Mouse (Mus musculus) CD4-positive helper T cell, adult 2 months (primary cell): ENCODE data around the gene Nnmt.

Experiments used
- DNase-seq: peaks from one replicate; pipeline ENCODE4 v3.0.0-alpha.2; 2012; ENCODE audit warnings: low read depth, missing footprints, low spot score

Gene Nnmt

DNA sequence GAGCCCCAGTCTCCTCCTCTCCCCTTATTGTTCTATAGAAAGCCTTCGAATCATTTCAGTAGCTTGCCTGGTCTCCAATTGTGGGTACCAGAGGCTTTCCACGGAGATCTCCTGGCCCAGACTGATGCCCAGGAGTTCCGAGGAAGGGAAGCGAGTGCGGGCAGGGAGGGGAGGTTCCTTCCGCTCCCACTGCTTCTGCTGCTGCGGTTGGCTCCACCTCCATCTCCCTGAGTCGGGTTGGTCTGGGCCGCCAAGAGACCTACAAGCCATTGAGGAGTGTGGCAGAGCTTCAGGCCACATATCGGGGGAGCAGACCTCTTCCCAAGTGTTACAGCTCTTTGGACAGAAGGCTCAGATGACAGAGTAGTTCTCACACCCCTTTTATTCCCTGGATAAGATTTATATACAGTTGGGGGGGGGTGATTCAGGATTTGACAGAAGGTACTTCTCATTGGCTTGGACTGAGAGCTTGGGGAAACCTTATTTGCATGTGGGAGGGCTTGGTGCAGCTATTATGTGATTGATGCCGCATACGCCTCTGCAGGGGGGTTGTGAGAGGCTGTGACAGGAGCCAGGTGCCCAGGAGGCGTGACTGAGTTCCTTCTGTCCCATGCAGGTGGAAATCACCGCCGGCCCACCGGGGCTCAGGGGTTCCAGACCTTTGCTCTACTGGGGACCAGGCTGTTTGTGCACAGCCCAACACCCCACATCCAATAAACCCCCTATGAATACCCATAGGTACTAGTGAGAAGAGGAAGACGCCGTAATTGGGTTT lies 30.8 kb upstream of the Nnmt start:
- no peak for DNase-seq

DNA sequence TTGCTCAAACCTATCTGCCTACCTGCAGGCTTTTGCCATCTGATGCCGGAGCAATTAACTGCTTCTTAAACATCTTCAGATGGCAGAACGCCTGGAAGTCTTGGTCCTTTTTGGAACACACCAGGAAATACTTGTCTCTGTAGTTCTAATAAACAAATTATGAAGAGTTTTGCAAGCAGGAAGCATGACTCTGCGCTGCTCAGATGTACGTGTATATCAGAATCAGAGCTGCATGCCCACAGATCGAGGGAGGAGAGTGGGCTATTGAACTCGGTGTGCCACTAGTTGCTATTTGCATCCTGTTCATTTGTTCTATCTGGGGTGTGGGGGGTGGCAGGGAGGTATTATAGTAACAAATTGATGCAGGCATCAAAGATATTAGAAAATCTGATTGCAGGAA lies 28.2 kb upstream of the Nnmt start:
- no peak for DNase-seq

DNA sequence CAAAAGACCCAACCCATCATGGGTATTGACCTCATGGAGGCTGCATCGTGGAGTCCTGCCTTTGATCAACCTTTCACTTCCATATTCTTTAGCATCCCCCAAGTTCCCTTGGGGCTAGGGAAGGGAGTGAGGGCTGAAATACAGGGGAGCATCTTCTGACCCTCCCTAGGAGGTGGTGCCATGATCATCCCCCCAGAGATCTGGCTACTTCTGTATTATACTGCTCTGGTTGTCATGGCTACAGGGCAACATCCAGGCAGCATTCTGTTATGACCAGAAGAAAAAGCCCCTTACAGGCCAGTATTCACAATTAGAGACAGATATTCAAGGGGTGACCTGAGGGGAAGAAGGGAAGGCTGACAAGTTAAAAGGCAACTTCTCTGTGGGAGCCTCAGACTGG lies 14.3 kb upstream of the Nnmt start:
- no peak for DNase-seq

DNA sequence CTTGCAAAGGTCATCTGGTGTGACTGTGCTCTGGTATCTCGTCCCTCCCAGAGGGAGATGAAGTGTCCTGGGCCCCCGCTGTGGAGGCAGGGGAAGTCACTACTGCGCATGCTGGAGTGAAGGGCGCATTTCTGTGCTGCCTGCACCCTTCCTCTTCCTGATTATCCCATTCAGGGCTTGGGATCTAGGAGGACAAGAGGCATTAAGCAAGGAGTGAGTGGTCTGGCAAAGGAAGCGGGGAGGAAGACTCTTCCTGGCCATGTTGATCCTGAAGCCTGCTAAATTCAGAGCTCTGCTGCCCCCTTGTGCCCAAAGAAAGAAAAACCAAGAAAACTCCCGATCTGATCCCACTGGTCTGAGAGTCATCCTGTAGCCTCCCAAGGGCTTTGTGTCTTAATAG lies 13.6 kb upstream of the Nnmt start:
- DNase-seq, result peak; percentile 48

DNA sequence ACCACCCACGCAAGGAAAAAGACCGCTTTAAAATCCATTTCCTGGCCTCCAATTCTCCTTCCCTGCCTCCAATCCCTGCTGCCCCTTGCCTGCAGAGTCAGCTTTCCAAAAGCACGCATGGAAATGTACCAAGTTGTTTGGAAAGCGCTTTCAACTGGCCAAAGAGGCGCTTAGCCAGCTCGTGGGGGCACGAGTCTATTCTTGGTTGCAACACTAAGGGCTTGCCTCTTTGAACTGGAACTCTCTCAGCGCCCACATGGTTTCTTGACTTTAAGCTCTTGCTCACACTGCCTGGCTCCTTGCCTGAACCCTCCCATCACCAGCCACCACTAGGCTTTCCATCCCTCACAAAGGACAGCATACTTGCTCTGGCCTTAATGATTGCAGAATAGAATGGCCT lies 13.2 kb upstream of the Nnmt start:
- DNase-seq, result no peak

DNA sequence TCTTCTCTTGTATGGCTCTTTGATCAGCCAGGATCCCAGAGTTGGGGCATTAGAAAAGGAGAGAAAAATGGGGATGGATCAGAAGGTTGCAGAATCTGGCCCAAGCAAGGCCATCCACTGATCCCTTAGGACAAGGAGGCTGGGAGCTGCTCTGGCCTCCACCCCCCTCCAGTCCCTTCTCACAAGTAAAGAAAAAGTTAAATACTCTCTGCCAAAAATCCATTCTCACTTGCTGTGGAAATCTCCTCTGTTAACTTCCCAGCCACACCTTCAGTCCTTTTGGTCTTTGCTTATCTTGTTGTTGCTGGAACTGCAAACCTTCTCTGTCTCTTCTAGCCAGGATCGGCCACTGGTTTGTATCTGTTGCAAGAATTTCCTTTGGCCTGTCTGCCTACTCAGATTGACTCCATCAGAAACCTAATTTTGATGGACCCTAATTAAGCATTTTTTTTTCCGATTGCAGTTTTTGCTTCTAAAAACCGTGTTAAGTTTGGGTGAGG lies 12.6 kb upstream of the Nnmt start:
- no peak for DNase-seq

DNA sequence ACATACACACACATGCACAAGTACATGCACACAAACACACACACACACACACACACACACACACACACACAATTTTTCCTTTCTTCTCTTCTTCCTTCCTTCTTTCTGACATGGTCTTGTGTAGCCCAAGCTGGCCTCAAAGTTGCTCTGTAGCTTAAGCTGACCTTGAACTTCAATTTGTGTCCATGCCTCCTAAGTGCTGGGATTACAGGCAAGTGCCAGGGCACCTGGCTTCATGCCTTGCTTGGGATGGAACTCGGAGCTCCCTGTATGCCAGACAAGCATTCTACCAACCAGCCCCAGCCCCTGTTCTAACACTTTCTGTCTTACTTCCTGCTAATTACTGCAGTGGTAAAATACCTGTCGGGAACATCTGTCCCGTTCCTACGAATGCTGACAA lies 8.3 kb upstream of the Nnmt start:
- DNase-seq, result no peak

DNA sequence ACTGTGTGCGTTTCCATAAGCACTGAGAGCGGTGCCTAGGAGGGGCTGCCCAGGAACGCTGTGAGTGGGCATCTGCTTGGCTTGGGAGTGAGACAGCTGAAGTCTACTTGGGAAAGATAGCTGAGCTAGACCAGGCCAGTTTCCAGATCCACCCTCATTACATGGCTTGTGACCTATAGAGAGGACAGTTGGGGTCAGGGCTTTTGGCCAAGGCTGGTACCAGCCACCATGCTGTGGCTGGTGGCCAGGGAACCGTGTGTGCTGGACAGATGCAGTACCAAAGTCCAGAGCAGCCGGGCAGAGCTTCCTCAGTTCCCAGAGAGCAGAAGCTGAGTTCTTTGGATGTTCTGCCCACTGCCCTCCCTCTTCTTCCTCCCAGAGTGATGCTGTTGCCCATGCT lies 7.6 kb upstream of the Nnmt start:
- no peak for DNase-seq

DNA sequence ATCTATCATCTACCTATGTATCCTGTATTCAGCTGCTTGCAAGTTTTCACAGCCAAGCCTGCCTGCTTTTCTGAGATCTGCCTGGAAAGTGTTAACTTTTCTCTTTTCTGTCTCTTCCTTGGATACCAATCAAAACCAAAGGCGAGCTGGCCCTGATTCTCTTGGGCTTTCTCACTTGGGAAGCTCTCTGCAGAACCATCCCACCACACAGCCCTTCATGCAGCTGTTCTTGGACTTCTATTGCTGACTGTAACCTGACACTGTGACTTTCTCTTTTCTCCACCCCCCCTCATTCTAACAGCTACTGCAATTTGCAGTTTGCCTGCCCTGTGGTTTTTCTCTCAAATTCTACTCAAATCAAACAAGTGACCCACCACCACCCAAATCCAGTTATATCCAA lies 6.1 kb upstream of the Nnmt start:
- no peak for DNase-seq

DNA sequence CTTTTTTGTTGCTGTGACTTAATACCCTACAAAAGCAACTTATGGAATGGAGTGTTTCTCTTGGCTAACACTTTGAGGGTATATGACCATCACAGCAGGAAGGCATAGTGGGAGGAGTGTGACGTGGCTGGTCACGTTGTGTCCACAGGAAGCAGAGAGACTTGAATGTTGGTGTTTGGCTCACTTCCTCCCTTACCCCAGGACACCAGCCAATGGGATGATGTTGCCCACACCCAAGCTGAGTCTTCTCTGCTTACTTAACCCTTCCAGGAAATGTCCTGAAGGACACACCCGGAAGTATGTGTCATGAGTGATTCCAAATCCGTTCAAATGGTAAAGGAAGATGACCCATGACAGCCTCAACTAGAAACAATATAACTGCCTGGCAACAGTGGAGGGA lies 4.8 kb upstream of the Nnmt start:
- no peak for DNase-seq

DNA sequence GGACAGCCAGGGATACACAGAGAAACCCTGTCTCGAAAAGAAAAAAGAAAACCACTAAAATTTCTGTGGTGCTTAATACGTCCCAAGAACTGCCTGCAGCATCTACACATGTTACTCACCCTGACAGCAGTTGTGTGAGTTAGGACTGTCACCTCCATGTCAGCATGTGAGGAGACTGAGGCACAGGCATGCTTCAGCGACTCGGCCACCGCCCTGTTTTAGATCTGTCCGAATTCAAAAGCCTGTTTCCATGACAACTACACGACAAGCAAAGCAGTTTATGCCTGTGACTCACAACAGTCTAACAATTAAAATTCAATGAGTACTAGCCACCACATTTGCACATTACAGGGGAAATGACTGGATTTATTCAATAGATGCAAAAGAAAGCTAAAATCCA lies 2.5 kb upstream of the Nnmt start:
- no peak for DNase-seq

DNA sequence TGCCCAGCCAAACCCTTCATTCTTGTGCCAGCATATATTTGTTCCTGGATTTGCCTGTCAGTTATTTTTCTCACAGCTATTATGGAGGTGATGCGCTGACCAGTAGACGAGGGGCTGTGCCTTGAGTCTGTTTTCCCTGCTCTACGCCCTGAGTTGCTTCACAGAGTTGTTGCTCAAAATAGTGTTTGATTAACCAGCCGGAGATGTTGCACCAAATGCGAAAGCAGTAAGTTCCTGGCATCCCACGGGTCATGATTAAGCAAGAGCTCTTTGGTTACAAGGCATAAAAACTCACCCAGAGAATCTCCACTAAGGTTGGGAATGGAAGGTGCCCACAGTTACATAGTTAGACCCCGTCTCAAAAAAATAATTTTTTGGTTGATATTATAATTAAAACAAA lies 1.2 kb upstream of the Nnmt start:
- DNase-seq, result no peak

DNA sequence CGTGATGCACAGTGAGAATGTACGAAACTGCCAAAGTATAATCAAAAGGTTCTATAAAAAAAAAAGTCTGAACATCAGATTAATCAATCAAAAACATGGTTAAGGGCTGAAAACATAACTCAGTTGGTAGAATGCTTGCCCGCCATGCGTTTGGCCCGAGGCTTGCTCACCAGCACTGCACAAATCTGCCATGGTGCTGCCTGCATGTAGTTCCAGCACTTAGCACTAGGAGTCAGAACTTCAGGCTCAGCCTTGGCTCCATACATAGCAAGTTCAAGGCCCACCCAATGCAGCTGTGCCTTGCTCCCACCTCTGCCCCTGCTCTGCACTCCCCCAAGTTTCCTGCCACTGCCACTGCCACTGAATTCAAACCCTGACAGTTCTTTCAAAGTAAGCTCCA lies 744 bp upstream of the Nnmt start:
- DNase-seq, result no peak

DNA sequence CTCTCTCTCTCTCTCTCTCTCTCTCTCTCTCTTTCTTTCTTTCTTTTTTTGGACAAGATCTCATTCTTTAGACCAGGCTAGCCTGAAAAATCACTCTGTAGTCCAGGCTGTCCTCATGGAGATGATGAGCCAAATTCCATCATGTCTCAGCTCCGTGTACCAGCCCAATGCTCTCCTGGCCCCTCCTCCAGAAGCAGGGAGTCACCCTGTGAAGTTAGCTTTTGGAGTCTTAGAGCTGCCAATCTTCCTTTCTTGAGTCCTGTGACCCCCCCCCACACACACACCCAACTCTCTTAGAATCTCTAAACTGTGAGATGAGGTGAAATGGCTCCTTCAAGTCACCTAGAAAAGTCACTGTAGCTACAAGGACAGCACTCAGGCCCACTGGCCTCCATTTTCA lies 727 bp downstream of the Nnmt start:
- no peak for DNase-seq

DNA sequence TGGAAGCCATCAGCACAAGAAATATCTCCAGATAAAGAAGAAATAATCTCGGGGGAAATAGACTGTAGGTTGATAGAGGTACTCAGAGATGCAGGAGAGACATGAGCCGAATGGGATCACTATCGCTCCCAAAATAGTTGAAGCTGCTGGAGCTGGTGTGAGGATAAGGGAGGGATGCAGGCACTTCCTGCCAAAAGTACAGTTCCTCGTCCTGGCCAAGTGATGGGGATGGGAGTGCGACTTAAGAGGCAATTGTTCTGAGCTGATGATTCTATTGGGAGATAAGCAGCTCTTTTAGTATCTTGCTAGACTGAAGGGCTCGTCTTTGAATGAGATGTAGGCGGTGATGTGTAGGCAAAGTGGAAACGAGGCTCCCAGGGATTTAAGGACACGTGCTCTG lies 4.1 kb downstream of the Nnmt start:
- DNase-seq, result no peak

DNA sequence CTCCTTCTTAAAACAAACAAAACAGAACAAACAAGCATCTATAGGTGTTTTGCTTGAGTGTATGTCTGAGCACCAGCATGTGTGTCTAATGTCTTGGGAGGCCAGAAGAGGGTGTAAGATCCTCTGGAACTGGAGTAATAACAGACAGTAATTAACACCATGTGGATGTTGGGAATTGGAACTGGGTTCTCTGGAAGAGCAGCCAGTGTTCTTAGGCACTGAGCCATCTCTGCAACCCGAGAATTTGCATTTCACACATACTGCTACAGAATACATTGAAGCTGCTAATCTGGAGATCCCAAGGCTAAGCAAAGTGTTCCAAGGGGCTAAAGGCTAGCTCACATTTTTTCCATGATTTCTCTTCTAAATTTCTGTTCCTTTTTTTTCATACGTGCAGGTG lies 4.9 kb downstream of the Nnmt start:
- no peak for DNase-seq

DNA sequence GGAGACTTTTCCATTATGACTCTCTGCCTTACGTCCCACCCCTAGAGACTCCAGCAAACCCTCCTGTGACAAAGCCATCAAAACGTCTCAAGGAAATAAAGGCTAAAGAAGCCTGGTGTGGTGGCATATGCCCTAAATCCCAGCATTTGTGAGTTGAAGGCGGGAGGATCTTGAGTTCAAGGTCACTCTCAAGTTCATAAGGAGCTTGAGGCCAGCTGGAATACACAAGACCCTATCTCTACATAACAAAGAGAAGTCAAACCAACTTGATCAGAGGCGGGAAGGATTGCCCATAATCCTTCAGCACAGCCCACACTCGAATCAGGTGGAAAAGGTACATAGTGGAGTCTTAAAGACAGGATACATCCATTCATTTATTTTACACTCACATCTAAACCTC lies 7.5 kb downstream of the Nnmt start:
- DNase-seq, result no peak

DNA sequence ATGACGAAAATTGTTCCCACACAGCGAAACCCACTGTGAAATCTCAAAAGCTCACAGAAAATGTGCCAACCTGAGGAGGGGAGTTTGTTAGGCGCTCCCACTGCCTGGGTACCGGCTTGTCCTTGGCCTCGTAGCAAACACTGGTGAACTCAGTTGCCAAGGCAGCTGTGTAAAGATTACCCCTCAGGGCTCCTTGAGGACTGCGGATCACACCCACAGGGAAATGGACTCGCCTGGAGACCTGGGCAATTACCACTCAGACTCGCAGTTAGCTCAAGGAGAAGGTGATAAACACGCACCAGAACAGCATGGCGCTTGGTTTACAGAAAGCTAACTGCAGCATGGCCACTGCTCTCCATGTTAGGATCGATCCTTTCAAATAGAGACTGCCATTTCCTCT lies 8.0 kb downstream of the Nnmt start:
- DNase-seq, result no peak

DNA sequence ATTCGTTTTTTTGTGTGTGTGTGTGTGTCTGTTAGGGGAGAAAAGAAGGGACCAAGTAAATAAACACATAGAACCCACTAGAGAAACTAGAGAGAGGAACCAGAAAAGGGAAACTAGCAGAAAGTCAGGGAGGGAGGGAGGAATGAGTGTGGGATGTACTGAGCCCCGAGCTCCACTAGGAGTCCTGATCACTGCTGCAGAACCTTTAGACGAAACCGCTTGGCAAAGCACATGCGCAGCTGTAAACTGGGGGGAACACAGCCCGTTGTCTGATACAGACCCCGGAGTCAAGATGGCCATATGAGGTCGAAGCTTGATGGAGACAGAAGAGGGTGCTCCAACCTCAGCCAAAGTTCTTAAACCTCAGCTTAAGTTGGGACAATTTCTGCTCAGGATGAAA lies 11.0 kb downstream of the Nnmt start:
- no peak for DNase-seq

DNA sequence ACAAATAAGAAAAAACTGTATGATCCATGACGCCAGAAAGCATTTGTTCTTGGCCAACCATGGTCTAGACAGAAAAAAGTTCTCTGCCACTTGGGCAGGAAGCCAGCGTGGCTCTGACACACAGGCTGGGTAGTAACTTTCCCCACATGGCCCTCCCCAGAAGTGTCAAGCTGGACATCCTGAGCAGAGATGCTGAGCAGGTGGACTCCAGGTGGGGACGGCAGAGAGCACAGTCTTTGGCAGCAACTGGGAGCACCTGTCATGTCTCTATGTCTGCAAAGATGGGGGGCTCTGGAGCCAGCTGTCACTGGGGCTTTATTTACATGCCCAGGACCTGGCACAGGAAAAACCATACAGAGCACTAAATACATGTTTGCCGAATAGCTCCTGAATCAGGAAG lies 14.3 kb downstream of the Nnmt start:
- no peak for DNase-seq

DNA sequence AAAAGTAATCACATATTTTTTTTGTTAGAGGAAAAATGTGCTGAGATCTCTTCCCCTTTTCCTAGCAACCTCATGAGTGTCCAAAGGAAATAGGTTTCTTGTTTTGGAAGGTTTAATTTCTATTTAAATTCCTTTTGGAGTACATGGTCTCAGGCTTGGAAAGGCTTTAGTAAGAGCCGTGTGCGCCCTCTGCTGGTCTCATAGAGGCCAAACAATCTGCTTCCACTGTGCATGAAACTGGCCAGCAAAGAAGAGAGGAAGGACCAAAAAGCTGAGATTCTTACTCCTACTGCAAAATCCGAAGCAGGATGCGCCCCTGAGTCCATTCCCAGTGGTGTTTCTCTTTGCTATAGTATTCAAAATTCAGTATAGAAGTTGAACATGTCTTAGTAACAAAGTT lies 18.6 kb downstream of the Nnmt start:
- peak; percentile 70 for DNase-seq

DNA sequence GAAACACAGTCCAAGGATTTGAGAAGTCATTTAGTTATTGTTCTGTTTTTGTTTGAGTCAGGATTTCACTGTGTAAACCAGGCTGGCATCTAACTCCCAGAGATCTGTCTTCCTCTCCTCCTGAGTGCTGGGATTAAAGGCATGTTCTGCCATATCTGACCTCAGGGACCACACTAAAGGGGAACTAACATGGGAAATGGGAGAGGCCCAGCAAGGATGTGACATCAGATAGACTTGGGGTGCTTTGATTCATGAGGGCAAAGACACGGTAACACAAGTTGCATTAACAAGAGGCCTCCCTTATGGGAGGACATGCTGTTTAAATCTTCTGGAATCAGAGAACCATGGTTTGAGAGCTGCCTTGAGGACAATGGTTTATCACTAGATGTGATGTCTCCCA lies 24.1 kb downstream of the Nnmt start:
- no peak for DNase-seq

DNA sequence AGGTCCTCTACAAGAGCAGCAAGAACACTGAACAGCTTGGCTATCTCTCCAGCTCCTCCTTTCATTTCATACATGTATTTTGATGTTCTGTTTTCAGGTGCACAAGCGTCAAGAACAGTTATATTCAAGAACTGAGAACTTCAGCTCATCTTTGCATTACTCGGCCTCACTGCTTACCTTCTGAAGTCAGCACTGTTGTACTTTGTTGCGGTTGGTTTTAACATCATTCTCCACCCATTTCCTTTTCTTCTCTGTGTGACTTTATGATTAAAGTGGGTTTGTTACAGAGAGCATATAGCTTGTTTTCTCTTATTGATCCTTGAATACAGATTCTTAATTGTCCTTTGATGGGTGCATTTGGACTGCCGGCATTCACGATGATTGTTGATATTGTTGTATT lies 42.6 kb downstream of the Nnmt start:
- DNase-seq, result peak; percentile 76
